Mouse (Mus musculus) CH12.LX (cell line): ENCODE measurements around the gene Mrpl58.

ENCODE experiments used
- CHD1 ChIP-seq: IDR thresholded peaks from 2 replicates; pipeline ENCODE4 v1.6.1; 2012; ENCODE audit warnings: low read depth, low read length, improper control_type of control experiment, inconsistent platforms
- CTCF ChIP-seq, 2 experiments: IDR thresholded peaks in 1 of 2; conservative IDR thresholded peaks in 1 of 2; 2 replicates each; pipeline ENCODE4 v1.5.1; 2011 to 2012; ENCODE audit warnings: low read depth in 2 of 2, low read length in 2 of 2, improper control_type of control experiment in 1 of 2, inconsistent platforms in 1 of 2, mild to moderate bottlenecking in 1 of 2, moderate library complexity in 1 of 2
- EP300 ChIP-seq: IDR thresholded peaks from 2 replicates; pipeline ENCODE4 v1.6.1; 2011; ENCODE audit warnings: low read length, improper control_type of control experiment
- JUN ChIP-seq: IDR thresholded peaks from 2 replicates; pipeline ENCODE4 v1.6.1; 2011; ENCODE audit warnings: low read depth, mild to moderate bottlenecking, low read length, improper control_type of control experiment, moderate library complexity; ENCODE audit not compliant: insufficient read depth
- JUND ChIP-seq: conservative IDR thresholded peaks from 2 replicates; pipeline ENCODE4 v1.6.1; 2011; ENCODE audit warnings: low read depth, low read length, improper control_type of control experiment
- MAFK ChIP-seq: IDR thresholded peaks from 2 replicates; pipeline ENCODE4 v1.6.1; 2011; ENCODE audit warnings: low read length, improper control_type of control experiment; ENCODE audit not compliant: insufficient replicate concordance
- MAX ChIP-seq: IDR thresholded peaks from 2 replicates; pipeline ENCODE4 v1.6.1; 2011; ENCODE audit warnings: low read length, improper control_type of control experiment
- NRF1 ChIP-seq: IDR thresholded peaks from 2 replicates; pipeline ENCODE4 v1.6.1; 2014; ENCODE audit warnings: low read depth, mild to moderate bottlenecking, inconsistent platforms, low read length, improper control_type of control experiment, moderate library complexity
- PAX5 ChIP-seq: IDR thresholded peaks from 2 replicates; pipeline ENCODE4 v1.6.1; 2012; ENCODE audit warnings: low read length, inconsistent platforms, mixed read lengths
- RAD21 ChIP-seq: IDR thresholded peaks from 2 replicates; pipeline ENCODE4 v1.6.1; 2011; ENCODE audit warnings: low read depth, mild to moderate bottlenecking, low read length, improper control_type of control experiment, moderate library complexity
- SIN3A ChIP-seq: IDR thresholded peaks from 2 replicates; pipeline ENCODE4 v1.6.1; 2012; ENCODE audit warnings: low read length, improper control_type of control experiment, inconsistent platforms
- ZNF384 ChIP-seq: IDR thresholded peaks from 2 replicates; pipeline ENCODE4 v1.6.1; 2012; ENCODE audit warnings: low read depth, low read length, improper control_type of control experiment, inconsistent platforms

GRCm38 (mm10) chr11:115456182-115456581 is 52.6 kb downstream of the Mrpl58 start:
- no peak for TF ChIP-seq CTCF (conservative IDR thresholded peaks at IDR 0.05 in 1 of 2, IDR thresholded peaks at IDR 0.05 in 1 of 2; ENCODE audit: low read depth in 2 of 2, low read length in 2 of 2)
- TF ChIP-seq SIN3A: no peak
- no peak for TF ChIP-seq EP300
- TF ChIP-seq JUND: no peak
- no peak for TF ChIP-seq CHD1
- no peak for TF ChIP-seq ZNF384
- TF ChIP-seq NRF1: no peak
- no peak for TF ChIP-seq MAX
- no peak for TF ChIP-seq JUN
- no peak for TF ChIP-seq MAFK
- TF ChIP-seq PAX5: no peak
- no peak for TF ChIP-seq RAD21
